Mouse (Mus musculus) right cerebral cortex, postnatal 10 days (tissue): Measurements from ENCODE around the gene Slc25a34.

Experiments
- DNase-seq, 2 experiments: peaks; one replicate each; pipeline ENCODE4 v3.0.0; 2021; ENCODE audit warnings: low spot score in 2 of 2

Slc25a34 gene

DNA sequence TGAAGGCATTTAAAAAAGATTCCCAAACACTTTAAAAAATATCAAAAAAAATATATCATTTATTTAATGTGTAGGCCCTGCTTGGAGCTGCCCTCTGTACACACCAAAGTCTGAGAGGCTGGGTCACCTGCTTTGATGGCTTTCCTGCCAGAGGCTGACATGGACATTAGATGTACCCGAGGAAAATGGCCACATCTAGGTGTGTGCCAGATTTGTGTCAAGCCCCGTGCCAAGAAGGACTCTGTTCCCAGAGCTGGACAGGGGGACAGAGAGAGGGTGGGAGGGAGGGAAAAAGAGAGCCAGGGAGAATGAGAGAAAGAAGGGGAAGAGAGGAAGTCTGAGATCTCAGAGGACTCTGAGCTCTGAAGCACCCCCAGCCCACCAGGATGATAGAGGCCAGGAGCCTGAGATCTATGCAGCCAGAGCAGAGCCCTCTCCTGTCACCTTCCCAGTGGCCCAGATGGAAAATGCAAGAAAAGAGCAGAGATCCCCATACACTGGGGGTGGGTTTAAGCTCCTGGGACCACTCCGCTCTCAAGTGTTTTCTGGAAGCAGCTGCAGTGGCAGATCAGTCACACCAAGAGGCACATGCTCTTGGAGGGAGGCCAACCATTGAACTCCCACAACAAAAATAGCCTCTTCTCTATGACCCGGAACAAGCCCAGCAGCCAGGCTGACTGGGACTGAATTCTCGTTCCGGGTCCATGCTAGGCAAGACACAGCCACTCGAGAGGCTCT is 19.7 kb upstream of the Slc25a34 start:
- peak; percentile 81 to 85 for DNase-seq

DNA sequence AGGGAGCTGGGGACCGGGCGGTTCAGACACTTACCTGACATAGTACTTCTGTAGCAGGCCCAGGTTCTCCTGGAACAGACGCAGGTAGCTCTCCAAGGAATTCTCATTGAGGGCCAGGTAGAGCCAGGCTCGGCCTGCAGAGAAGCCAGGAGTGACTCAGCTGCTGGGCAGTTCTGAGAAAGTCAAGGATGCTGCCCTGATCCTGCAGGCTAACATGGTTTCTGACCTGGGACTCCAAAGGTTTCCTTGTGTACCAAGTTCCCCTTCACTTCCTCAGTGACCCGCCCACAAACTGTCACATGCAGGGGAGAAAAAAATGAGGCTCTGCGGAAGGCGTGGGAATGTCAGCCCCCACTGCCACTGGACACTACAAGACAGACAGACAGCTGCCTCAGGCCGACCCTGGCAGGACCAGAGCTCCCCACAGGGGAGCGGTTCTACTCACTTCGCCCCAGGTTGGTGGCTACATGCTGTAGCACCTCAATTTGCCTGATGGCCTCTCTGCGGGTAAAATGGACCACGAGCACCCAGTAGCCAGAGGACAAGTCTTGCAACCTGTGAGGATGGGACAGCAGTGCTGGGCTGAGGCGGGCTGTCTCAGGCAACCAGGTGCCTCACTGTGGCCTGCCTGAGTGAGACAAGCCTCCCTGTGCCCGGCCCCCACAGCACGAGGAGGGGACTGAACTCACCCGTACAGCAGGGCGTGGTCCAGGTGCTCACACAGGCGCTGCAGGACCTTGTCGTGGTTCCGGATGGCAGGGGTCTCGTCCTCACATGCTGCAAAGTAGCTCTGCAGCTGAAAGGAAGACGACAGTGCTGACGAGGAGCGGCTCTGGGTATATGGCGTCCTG is 18.6 kb upstream of the Slc25a34 start:
- DNase-seq = no peak

DNA sequence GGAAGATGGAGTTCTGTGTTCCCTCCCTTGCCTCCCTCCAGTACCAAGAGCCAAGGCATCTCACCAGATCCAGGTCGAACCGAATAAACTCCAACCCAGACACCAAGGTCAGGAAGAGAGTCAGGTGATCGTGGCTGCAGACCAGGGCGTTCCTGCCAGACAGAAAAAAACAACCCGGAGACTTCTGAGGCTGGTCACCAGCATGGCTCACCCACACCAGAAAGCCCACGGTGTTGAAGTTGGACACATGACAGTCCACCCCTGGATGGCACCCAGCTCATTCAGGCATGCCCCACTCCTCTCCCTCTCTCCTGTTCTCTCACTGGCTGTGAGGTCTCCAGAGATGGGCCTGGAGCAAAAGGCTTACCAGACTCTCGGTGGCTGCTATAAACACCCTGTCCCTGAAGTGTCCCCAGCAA is 17.7 kb upstream of the Slc25a34 start:
- no peak for DNase-seq

DNA sequence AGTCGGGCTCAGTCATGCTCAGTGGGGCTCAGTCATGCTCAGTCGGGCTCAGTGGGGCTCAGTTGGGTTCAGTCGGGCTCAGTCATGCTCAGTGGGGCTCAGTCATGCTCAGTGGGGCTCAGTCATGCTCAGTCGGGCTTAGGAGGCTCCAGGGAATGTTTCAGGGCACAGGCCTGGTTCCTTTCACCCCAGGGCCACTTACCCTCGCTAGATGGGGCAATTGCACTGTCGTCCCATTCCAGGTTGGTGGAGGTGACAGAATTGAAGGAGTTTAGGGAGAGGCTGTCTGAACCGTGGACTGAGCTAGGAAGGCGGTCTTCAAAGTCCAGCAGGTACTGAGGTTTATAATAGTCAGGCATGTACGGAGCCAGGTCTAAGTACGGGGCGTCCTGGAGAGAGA is 15.9 kb upstream of the Slc25a34 start:
- no peak for DNase-seq

DNA sequence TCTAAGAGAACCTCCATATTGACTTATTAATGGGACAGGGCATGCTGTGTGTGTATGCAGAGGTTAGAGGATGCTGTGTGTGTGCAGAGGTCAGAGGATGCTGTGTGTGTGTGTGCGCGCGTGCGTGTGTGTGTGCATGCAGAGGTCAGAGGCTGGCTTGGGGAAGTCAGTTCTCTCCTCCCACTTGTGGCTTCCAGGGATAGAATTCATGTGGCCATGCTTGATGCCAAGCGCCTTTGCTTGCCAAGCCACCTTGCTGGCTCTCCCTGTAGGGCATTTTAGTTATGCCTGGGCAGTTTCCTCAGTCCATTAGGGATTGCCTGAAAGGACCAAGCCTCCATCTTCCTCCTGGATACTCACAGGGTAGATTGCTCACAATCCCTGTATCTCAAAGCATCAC is 13.1 kb upstream of the Slc25a34 start:
- no peak for DNase-seq

DNA sequence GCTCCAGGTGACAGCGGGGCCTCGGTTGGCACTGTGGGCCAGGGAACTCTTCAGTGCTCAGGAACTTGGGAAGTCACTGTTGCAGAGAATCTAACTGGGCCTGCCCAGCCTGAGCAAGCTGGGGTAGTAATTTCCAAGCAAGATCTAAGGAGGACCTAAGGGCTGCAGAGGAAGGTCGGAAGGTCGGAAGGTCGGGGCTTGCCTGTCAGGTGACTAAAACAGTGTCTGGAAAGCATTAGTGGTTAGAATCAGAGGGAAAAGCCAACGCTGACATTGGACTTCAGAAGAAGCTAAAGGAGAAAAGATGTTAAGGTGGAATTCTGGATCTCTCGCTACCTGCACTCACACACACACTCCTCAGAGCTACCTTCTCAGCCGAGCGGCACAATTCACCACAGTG is 12.4 kb upstream of the Slc25a34 start:
- DNase-seq = no peak

DNA sequence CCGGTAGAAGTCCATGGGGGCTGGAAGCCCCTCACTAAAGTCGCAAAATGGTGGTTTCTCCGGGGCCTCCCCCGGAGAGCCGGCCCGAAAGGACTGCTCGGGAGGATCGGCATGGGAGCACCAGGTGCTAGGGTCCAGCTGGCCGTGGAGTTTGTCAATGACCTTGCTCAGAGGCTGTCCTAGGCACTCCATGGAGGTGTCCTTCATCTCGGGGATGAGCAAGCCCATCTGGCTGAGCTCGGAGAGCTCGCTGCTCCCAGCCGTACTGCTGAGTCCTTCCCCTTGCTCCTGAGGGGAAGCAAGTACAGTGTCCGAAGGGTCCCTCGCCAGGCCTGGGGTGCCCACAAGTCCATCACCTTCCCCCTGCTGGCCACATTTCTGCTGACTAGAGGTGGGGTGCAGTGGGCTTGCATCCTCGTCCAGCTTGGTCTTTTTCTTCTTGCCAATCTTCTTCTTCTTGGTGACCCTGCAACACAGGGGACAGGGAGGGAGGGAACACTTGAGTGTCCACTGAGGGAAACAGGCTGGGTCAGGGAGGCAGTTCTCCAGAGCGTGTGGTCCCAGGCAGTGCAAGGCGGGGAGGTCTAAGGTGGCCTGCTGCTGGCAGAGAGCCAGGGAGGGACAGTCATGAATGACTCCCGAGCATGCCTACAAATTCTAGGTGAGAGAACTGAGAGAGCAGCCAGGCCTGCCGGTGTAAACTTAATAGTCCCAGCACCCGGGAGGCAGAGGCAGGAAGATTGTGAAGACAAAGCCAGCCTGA is 8.7 kb upstream of the Slc25a34 start:
- no peak for DNase-seq

DNA sequence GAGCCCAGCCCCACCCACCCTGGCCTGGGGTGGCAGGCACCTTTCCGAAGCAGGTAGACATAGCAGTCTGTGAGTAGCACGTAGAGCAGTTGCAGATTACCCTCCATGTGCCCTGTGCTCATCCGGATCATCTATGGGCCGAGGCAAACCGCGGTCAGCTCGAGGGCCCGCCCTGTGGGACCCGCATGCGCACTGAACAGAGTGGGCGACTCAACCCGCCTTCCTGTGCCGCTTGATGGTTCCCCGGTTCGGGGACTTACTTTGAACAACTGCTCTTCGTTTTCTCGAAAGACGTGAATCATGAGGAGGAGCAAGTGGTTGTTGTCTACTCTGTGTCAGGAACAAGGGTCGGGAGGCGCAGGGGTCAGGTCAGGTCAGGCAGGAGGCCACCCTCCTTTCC is 7.6 kb upstream of the Slc25a34 start:
- no peak for DNase-seq

DNA sequence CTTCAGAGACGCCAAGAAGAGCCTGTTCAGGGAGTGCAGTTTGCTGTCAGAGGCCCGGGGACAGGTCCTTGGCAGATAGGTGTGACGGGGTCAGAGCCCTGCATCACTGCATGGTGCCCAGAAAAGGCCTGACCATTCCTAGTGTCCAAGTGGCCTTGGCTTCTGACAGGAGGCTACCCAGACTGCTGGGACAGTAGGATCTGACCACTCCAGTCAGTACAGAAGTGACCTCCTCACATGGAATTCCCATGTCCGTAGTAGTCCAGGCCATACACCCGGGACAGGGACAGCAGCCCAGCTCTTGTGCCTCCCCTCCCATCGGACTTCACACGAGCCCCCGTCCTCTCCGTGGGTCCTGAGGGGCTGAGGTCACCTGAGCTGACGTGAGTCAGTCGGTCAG is 6.4 kb upstream of the Slc25a34 start:
- no peak for DNase-seq

DNA sequence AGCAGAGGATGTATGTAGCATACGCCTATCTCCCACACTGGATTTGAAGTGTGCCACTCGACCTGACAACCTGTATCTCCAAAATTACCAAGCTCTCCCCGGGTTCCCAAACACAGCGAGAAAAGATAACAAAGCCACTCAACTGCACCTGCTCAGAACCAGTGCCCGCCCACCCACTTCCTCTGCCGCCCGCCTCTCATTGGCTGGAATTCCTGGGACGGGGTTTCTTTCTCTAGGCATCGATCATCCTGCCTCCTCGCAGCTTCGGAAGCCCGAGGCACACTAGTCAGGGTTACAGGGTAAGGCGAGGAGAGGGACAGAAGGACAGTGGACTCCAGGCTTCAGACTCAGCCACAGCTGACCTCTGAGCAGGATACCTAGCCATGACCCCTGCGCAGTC is 5.0 kb upstream of the Slc25a34 start:
- no peak for DNase-seq

DNA sequence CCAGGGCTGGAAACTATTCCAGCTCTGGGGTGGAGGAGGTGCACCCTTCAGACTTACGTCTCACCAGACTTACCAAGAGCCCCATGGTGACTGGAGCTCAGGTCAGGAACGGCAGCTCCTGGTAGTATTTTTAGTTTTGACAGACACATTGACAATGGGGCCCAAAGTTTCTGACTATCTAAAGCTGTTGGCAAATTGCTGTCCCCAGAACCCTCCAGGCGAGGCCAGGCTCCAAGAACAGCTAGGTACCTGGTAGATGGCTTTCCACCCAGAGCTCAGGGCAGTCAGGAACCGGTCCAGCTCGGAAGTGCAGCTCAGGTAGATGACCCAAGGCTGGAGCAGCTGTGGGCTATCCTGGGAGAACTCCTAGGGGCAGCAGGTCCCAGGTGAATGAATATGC is 3.9 kb upstream of the Slc25a34 start:
- DNase-seq = no peak

DNA sequence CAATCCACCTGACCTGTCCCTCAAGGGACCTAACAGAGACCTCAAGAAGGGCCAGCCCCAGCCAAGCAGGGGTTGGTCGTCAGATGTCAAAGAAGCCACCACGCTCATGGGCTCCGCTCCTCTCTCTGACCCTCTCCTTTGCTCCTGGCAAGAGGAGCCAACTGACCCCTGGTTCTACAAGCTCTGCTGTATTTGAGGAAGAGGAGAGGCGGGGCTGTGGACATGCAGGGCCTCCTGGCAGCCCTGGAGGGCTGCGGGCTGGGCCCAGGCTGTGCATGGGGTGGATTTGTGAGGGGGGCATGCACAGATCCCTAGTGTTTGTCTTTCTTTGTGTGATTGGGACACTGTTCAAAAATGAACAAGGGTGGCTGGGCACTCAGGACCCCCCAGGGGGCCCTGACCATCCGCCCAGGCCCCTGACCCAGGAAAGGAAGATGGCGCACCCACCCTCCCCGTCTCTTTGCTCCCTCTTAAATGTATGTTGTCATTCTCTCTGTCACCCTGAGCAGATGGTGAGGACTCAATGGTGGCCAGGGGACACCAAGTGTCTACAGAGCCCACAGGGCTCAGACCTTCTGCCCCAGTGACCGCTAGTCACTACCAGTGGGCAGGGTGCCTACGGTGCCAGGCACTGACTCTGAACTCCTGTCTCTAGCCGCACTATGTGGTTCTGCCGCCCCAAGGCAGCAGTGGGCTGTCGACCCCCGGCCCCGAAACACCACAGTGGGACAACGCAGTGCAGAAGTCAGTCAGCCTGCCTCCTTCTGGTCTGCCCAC is 2.3 kb upstream of the Slc25a34 start:
- DNase-seq = no peak

DNA sequence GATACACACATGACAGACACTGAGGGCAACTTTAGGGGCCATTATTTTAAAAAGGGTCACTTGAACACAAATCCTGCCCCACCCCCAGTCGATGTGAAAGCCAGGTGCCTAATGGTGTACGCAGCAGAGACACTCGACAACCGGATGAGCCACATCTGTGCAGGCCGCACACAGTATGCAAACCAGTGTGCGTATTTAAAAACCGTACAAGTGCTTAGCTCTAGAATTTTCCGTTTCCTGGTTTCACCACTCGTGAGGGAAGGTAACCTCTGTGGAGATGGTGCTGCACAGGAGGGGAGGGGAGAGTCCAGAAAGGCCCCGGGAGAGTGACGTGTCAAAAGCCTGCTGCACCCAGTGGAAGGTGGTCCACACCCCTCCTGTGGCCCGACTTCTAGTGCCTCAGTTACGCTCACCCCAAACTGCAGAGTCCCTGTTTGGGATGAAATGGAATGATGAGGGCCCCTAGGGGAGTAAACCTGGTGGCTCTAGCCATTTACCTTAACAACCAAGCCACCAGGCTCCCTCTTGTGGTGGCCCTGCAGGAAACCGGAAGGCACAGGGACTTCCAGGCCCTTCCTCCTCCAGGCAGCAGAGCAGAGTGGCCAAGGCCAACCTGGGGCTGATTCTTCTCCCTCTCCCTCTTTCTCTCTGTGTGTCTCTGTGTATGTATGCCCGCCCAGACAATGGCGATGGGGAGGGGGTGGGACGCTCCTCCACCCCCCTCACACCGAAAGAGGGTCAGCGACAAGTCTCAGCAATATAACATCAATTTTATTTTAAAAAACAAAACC is 1.6 kb upstream of the Slc25a34 start:
- DNase-seq = no peak

DNA sequence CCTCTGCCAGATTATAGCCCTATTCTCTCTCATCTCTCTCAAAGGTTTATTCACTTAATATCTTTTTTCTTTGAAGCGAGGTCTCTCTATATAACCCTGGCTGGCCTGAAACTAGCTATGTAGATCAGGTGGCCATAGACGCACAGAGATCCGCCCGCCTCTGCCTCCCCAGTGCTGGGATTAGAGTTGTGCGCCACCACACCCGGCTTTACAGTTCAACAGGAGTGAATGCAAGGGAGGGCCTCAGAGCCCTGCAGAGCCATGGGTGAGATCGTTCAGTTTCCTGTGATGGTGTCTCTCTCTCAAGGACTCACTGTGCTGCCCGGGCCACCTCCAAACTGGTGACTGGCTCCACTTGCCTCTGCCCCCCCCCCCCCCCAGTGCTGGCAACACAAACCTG is 513 bp upstream of the Slc25a34 start:
- no peak for DNase-seq

DNA sequence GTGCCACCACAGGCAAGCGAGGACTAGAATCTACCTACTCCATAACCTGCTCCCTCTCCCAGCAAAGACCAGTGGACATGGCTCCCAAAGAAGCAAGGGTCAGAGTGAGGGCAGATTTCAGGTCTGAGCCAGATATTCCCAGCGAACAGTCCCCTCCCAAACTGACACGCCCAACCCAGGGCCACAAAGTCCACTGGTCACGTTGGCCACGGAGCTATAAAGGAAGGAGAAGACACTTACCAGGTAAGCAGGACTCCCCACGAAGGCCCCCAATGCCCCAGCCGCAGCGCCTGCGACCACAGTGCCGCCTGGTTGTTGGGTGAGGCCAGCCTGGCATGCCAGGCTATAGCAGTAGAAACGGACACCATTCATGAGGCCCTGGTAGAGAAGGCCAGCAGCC is 584 bp downstream of the Slc25a34 start:
- no peak for DNase-seq

DNA sequence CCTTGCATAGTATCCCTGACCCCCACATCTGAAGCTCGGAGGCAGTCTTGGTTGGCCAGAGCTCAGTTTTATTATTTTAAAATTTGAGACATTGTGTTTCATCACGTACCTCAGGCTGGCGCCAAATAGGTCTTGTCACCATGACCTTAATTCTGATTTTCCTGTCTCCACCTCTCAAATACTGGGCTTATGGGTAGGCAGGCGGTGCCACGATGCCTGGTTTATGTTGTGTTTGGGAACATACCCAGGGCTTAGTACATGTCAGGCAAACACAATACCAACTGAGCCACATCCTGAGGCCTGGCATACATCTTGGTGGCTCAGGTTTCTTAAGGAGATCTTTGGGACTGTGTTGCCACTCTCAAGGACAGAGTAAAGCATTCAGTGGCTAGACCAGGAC is 1.0 kb downstream of the Slc25a34 start:
- no peak for DNase-seq

DNA sequence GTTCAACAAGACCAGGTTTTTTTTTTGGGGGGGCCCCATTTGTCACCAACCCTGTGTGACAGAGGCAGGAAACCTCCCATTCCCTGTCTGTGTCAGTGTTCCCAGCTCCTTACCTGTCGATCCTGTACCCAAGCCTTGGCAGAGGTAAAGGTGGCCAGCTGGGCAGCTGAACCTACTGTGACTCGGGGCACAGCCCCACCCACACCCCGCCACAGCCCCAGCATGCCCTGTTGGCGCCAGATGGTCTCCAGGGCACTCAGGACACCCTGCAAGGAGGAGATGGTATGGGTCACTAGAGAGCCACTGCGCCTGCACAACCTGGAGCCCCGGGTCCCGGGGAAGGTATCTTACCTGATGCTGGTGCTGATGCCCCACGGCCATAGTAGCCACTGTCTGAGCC is 1.5 kb downstream of the Slc25a34 start:
- DNase-seq = no peak

DNA sequence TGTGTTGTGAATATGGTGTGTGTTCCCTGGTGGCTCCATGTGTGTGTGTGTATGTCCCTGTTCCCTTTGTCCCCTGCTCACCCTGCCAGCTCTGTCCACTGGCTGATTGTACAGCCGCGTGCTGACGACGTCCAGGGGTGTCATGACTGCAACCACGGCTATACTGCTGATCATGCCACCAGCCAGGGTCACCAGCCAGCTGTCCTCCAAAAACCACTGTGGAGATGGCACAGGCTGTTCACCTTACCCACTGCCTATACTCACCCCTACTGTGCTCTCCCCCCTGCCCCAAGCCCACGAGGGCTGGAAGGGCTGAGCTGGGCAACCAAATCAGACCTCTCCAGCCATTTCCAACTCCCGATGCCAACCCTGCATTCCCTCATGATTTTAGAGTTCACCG is 2.3 kb downstream of the Slc25a34 start:
- no peak for DNase-seq

DNA sequence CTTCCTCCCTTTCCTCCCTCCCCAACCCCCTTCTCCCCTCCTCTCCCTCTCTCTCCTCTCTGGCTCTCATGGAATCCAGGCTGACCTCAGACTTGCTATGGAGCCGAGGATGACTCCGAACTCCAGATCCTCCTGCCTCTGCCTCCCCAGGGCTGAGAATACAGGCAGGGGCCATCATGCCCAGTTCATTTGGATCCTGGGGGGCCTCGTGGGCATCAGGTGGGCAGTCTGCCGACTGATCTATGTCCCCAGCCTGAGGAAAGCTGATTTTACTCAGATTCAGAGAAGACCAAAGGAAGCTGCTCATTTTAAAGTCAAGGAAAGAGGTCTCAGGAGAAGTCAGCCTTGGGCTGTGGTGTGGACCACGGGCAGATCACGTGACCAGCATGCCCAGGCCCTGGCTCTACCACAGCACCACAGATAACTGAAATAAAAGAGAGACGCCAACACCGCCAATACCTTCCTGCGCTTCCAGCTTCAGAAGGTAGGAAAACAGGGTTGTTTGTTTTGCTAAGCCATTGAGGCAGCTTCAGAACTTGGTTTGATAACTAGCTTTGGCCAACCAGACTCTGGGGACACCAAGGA is 4.2 kb downstream of the Slc25a34 start:
- no peak for DNase-seq

DNA sequence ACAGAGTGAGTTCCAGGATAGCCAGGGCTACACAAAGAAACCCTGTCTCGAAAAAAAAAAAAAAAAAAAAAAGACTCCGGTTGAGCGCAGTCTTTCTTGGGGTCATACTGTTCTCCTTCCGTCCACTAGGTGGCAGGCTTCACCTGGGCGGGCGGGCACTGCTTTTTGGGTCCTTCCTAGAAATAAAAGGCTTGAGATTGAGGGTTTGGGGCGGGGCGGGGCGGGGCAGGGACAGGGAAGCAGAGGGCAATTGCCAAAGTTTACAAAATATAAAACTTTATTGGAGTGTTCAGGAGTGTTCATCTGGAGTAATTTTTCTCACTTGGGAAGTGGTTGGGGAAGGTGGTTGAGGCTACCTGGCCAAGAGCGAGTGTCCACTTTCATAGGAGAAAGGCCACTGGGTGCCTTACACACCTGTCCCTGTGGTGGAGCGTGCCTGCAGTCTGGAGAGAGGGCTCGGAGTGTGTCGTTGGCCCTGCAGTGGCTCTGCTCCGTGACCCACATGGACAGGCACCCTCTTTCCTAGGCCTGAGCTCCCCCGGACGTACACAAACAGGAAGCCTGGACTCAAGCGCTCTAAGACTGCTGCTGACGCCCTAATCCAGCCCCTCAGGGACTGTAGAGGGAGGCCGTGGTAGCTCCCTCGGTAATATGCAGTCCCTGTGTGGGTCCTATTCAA is 4.9 kb downstream of the Slc25a34 start, which contains the start of gene Tmem82:
TSS of gene Tmem82 (minus strand) at position 69 of the 679 bp plus-strand sequence.
- peak in 1 of 2 experiments; percentile 63 for DNase-seq
